Mouse (Mus musculus): Measurements from ENCODE around the gene Ccnd3. TPM values are rescaled to one million over a fixed set of nuclear protein-coding genes. Genes with fewer than 3 reads are reported as not detected.
"Not testable (repeated sequence)": the region's sequence is repeated elsewhere in the genome, so short reads cannot be mapped to it uniquely, and the experiment has no call there.

Gene Ccnd3
- total RNA-seq, 2 experiments from 2014 or later = 43.4 to 43.6 TPM

GRCm38 (mm10) chr17:47616119-47616518 is 111.3 kb downstream of the Ccnd3 start:
- no peak for DNase-seq (ENCODE audit: low spot score in 2 of 2)

DNA sequence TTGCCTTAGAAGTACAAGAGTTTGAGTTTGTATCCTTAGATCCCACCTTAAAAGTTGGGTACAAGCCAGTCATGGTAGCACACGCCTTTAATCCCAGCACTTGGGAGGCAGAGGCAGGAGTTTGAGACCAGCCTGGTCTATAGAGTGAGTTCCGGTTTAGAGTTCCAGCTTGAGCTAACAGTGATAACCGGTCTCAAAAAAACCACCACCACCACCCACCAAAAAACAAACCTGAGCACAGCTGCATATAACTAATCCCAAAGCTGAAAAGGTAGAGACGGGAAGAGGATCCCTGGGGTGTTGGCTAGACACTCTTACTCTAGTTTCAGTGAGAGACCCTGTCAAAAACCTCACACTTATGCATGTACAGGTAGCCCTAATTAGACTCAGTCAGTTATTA is 111.8 kb downstream of the Ccnd3 start:
- no peak for DNase-seq (ENCODE audit: low spot score in 2 of 2)

DNA sequence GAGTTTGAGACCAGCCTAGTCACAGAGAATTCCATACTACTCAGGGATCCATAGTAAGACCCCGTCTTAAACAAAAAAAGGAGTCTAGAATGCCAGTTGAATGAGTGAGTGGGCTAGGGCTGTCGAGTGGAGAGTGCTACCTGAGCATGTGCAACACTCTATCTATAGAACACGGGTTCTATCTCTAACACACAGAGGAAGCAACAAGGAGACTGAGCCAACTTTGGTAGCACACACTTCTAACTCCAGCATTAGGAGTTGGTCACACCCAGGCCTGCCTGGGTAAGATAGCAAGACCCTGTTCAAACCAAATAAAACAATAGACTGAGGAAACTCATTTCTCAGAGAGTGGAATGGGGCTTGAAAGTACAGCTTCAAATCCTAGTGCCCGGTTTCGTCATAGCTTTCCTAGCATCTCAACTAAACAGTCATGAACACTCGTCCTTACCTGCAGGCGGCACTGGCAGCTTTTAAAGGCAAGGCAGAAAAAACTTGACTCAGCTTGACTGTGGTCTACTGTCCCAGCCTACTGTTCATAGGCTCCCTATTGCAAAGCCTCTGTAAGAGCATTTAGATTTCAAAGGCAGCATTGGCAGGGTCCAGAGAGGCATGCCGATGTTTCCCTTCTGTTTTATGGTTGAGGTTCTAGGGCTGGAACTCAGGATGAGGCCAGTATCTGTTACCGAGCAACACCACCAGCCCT is 112.9 kb downstream of the Ccnd3 start:
- DNase-seq (ENCODE audit: low spot score in 2 of 2) = no peak

DNA sequence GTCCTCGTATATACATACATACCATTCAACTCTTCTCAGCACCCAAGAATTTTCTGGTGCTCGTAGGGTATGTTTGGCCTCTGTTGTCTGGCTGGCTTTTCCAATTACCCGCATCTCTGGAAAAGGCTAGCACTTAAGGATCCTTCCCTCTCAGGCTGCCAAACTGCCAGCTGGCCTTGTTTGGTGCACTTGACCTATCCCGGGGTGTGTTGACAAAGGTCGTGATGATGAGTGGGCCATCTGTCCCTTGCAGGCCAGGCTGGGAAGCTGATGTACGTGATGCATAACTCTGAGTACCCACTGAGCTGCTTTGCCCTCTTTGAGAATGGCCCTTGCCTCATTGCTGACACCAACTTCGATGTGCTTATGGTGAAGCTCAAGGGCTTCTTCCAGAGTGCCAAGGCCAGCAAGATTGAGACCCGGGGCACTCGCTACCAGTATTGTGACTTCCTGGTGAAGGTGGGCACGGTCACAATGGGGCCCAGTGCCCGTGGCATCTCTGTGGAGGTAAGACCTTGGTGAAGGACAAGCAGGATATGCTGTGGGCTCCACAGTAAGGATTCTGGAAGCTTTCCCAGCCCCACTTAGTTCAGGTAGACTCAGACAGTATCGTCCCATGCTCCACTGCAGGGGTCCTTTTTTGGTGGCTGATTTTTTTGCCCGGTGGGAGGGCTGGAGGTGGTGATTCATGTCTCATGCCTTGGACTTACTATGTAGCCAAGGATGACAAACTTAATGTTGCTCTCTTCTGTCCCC is 113.9 kb downstream of the Ccnd3 start:
- no peak for DNase-seq (ENCODE audit: low spot score in 2 of 2)

GRCm38 (mm10) chr17:47622912-47623554 is 118.2 kb downstream of the Ccnd3 start:
- no peak for DNase-seq (ENCODE audit: low spot score in 2 of 2)

- not testable (repeated sequence) for DNase-seq (ENCODE audit: low spot score in 2 of 2)
Measured at GRCm38 (mm10) chr17:47624572-47624971, 119.7 kb downstream of the Ccnd3 start.

DNA sequence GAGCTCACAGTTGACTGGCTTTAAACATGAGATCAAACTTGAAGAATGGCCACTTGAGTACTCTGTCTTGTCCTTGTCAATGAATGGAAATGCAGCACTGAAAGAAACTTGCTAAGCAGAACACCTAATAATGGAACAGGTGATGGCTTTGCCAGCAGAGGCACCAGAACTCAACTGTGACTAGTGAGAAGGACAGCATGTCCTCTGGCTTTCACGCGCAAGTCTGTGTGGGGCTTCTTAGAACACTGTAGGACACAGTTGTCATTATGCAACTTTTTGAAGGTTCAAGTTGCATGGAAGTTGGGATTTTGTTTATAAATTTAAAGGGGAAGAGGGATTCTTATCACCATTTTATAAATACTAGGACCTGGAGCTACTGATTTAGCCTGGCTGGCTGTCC is 120.2 kb downstream of the Ccnd3 start:
- DNase-seq (ENCODE audit: low spot score in 2 of 2) = no peak

- no peak for DNase-seq (ENCODE audit: low spot score in 2 of 2)
Measured at GRCm38 (mm10) chr17:47626031-47626430, 121.2 kb downstream of the Ccnd3 start.

DNA sequence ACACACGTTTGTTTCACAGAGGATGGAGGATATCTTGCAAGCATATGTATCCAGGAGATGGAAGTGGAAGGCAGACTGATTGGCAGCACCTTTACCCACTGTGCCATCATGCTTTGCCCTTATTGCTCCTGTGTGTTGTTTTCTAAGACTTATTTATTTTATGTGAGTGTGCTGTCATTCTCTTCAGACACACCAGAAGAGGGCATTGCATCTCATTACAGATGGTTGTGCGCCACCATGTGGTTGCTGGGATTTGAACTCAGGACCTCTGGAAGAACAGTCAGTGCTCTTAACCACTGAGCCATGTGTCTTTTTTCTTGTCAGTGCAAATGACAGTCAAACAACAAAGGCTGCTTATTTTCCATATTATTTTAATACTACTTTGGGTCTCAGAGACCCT is 122.9 kb downstream of the Ccnd3 start:
- no peak for DNase-seq (ENCODE audit: low spot score in 2 of 2)

- DNase-seq (ENCODE audit: low spot score in 2 of 2) = peak; percentile 87 to 96
Measured at GRCm38 (mm10) chr17:47628851-47629676, 124.2 kb downstream of the Ccnd3 start.

GRCm38 (mm10) chr17:47629717-47630677 is 125.1 kb downstream of the Ccnd3 start:
- DNase-seq (ENCODE audit: low spot score in 2 of 2) = peak; percentile 16 to 25

GRCm38 (mm10) chr17:47630678-47631065 is 125.8 kb downstream of the Ccnd3 start, which contains the start of gene Usp49:
Usp49 (plus strand) TSS chr17:47630690.
- DNase-seq (ENCODE audit: low spot score in 2 of 2) = no peak

GRCm38 (mm10) chr17:47632181-47632840 is 127.5 kb downstream of the Ccnd3 start:
- no peak for DNase-seq (ENCODE audit: low spot score in 2 of 2)

- DNase-seq (ENCODE audit: low spot score in 2 of 2) = no peak
Measured at GRCm38 (mm10) chr17:47633999-47634770, 129.3 kb downstream of the Ccnd3 start.

GRCm38 (mm10) chr17:47642992-47643391 is 138.1 kb downstream of the Ccnd3 start:
- no peak for DNase-seq (ENCODE audit: low spot score in 2 of 2)

- DNase-seq (ENCODE audit: low spot score in 2 of 2) = peak in 1 of 2 experiments; percentile 61
Measured at GRCm38 (mm10) chr17:47646683-47647082, 141.8 kb downstream of the Ccnd3 start.

- no peak for DNase-seq (ENCODE audit: low spot score in 2 of 2)
Measured at GRCm38 (mm10) chr17:47648966-47649365, 144.1 kb downstream of the Ccnd3 start.
